Mouse (Mus musculus): ENCODE results near the gene Pitx2. TPM values are rescaled to one million over a fixed set of nuclear protein-coding genes. Genes with fewer than 3 reads are reported as not detected.

The Pitx2 gene
- polyA plus RNA-seq, 1 experiment = not detected

DNA sequence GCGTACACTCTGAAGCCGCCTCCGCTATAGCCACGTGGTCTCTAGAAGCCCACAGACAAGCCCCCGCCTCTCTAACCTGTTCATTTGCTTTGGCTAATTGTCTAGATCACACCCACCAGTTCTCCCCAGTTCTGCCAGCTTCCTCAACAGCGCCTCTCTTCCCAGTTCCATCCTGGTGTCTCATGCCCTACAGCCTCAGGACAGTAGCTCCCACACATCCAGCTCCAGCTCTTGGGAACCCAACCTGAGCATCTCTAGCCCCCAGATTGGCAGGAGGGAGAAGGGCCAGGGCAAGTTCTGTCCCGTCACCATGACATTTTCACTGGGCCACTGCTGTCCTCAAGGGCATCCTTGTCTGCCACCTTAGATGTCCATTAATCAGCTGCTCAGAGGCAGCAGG is 29.3 kb upstream of the Pitx2 start:
- no peak for TF ChIP-seq POLR2A (IDR thresholded peaks at IDR 0.05; ENCODE audit: borderline replicate concordance, control insufficient read depth, low read depth, low read length)
- TF ChIP-seq CTCF (IDR thresholded peaks at IDR 0.05; ENCODE audit: control insufficient read depth, insufficient read depth, low read length) = no peak
- Histone ChIP-seq H3K4me1 (ENCODE audit: control insufficient read depth, insufficient read depth, low read length) (no peaks in the 10 kb centered on the region), H3K4me3 (replicated peaks; ENCODE audit: control insufficient read depth, low read depth, low read length) (no peak overlapping the region), H3K27ac (ENCODE audit: control insufficient read depth, insufficient read depth, low read depth, low read length, poor library complexity) (no peak overlapping the region)
- WGBS = 76% methylated on average over 7 of the region's 7 CpGs

DNA sequence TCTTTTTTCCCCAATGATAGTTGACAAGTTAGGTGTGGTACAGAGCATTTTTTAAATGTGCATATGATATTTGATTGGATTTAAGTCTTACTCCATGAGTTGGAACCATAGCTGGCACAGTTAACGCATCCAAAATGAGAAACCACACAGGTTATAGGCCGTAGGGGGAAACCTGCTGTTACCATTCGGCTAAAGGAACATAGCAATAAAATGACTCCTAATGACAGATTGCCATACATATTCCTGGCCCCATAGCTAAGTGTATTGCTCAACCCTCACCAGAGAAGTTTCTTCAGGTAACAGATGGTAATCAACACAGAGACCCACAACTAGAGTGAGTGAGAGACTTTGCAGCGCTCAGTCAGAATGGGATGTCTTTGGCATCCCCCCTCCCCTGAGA is 27.9 kb upstream of the Pitx2 start:
- no peak overlapping the region for H3K4me3 ChIP-seq (replicated peaks; ENCODE audit: control insufficient read depth, low read depth, low read length)
- TF ChIP-seq POLR2A (IDR thresholded peaks at IDR 0.05; ENCODE audit: borderline replicate concordance, control insufficient read depth, low read depth, low read length) = no peak
- no peak for TF ChIP-seq CTCF (IDR thresholded peaks at IDR 0.05; ENCODE audit: control insufficient read depth, insufficient read depth, low read length)
- WGBS = 82% methylated on average over 4 of the region's 4 CpGs
- H3K27ac ChIP-seq (ENCODE audit: control insufficient read depth, insufficient read depth, low read depth, low read length, poor library complexity) = no peak overlapping the region
- no peaks in the 10 kb centered on the region for H3K4me1 ChIP-seq (ENCODE audit: control insufficient read depth, insufficient read depth, low read length)

DNA sequence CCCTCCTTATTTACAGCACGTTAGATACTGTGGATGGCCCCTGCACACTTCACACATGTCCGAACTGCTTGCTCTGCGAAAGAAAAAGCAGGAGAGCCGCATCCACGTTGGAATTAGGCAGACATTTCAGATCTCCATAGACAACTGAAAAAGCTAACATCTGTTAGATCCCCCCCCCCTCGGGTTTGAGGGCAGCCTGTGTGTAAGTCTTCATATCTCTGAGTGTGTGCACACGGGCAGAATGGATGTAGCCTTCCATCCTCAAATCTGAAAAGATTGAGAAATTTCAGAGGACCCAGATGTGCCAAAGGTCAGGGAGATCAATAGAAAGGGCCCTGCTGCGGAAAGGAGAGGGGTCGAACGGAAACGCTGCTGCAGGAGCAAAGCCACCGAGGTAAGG is 5.2 kb upstream of the Pitx2 start:
- 13% methylated on average over 12 of the region's 12 CpGs for WGBS
- no peak overlapping the region for H3K4me3 ChIP-seq (replicated peaks; ENCODE audit: control insufficient read depth, low read depth, low read length)
- no peaks in the 10 kb centered on the region for H3K4me1 ChIP-seq (ENCODE audit: control insufficient read depth, insufficient read depth, low read length)
- H3K27ac ChIP-seq (ENCODE audit: control insufficient read depth, insufficient read depth, low read depth, low read length, poor library complexity) = no peak overlapping the region
- no peak for TF ChIP-seq POLR2A (IDR thresholded peaks at IDR 0.05; ENCODE audit: borderline replicate concordance, control insufficient read depth, low read depth, low read length)

DNA sequence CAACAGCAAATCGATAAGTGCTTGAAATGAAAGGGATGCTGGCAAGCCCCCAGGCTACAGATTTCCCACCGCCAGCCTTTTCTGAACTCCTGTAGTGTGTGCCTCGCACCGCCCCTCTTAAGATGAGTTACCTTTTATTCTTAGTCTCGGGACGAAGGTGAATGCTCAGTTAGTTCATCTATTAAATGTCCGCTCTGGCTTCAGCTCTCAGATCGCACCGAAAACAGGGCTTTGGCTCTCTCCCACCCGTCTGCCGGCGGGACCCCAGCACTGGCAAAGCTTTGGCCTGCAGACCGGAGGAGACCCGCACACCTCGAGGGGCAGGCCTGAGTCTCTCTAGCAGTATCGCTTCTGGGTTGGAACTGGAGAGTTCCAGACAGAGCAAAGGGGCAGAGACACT is 4.6 kb upstream of the Pitx2 start:
- no peak overlapping the region for H3K27ac ChIP-seq (ENCODE audit: control insufficient read depth, insufficient read depth, low read depth, low read length, poor library complexity)
- H3K4me1 ChIP-seq (ENCODE audit: control insufficient read depth, insufficient read depth, low read length) = no peaks in the 10 kb centered on the region
- no peak overlapping the region for H3K4me3 ChIP-seq (replicated peaks; ENCODE audit: control insufficient read depth, low read depth, low read length)
- TF ChIP-seq CTCF (IDR thresholded peaks at IDR 0.05; ENCODE audit: control insufficient read depth, insufficient read depth, low read length) = no peak
- TF ChIP-seq POLR2A (IDR thresholded peaks at IDR 0.05; ENCODE audit: borderline replicate concordance, control insufficient read depth, low read depth, low read length) = no peak
- 5% methylated on average over 16 of the region's 16 CpGs for WGBS

DNA sequence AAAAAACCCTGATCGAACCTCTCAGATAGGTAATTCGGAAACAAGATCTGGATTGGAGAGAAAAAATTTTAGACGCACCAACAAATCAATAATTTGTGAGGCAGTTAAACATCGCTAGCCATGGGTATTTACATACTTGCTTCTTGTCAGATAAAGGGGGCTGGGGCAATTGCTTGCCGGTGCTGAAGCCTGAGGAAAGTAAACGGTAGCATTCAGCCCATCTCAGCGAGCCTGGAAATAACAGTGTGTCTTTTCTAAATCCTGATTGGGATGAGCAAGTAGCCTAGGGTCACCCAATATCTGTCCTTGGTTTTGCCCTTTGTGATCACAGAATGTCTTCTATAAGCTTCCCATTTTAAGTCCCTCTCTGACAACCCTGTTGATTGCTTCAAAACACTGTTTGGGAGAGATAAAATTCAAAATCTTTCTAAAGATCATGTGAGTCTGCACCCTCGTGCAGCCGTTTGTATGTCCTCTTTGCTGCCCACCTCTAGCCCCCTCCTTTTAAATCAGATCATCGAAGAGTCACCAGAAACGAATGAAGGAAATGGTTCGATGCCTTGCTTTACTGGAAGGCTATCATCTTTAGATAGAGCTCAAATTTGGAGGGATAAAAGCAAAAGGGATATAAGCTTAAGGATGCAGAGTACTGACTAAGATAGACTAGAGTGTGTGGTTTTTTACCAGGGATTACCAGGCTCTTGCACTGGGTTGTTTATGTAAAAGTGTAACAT is 3.7 kb upstream of the Pitx2 start:
- TF ChIP-seq POLR2A (IDR thresholded peaks at IDR 0.05; ENCODE audit: borderline replicate concordance, control insufficient read depth, low read depth, low read length) (no peak), CTCF (IDR thresholded peaks at IDR 0.05; ENCODE audit: control insufficient read depth, insufficient read depth, low read length) (no peak)
- Histone ChIP-seq H3K27ac (ENCODE audit: control insufficient read depth, insufficient read depth, low read depth, low read length, poor library complexity) (no peak overlapping the region), H3K4me3 (replicated peaks; ENCODE audit: control insufficient read depth, low read depth, low read length) (no peak overlapping the region), H3K4me1 (ENCODE audit: control insufficient read depth, insufficient read depth, low read length) (no peaks in the 10 kb centered on the region)
- WGBS = 7% methylated on average over 12 of the region's 12 CpGs

DNA sequence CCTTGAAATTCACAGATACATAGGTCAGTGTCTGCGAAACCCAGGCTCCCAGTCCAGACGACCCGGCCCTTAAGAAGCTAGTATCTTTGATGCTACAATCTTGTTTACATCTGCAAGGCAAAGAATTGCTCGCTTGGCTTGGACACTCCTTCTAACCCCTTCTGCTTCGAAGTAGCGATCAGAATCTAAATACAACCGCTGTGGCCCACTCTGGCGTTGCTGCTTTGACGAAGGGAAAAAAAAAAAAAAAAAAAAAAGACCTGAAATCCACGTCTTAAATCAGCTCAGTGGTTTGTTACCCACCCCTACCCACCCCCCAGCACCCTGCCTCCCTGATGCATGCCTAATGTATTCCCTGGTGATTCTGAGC is 3.1 kb upstream of the Pitx2 start:
- TF ChIP-seq CTCF (IDR thresholded peaks at IDR 0.05; ENCODE audit: control insufficient read depth, insufficient read depth, low read length) (no peak), POLR2A (IDR thresholded peaks at IDR 0.05; ENCODE audit: borderline replicate concordance, control insufficient read depth, low read depth, low read length) (no peak)
- Histone ChIP-seq H3K4me3 (replicated peaks; ENCODE audit: control insufficient read depth, low read depth, low read length) (no peak overlapping the region), H3K4me1 (ENCODE audit: control insufficient read depth, insufficient read depth, low read length) (no peaks in the 10 kb centered on the region), H3K27ac (ENCODE audit: control insufficient read depth, insufficient read depth, low read depth, low read length, poor library complexity) (no peak overlapping the region)
- 5% methylated on average over 10 of the region's 10 CpGs for WGBS

DNA sequence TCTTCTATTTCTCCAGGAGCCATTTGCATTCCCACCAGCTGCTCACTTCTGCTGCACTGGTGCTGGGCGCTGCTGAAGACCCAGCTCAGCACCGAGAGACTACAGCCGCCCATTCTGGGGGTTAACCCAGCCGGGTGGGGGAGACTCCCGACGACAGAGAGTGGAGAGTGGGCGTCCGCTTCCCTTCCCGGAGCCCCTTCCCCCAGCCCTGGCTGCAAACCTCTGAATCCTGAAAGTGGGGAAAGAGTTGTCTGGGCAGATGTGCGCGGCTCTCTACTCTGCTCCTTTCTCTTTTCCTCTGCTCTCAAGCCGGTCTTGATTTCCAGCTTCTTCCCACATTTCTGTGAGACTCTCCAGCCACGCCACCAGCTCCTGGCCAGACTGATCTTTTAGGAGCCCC is 2.6 kb upstream of the Pitx2 start:
- 6% methylated on average over 13 of the region's 13 CpGs for WGBS
- Histone ChIP-seq H3K4me1 (ENCODE audit: control insufficient read depth, insufficient read depth, low read length) (no peaks in the 10 kb centered on the region), H3K4me3 (replicated peaks; ENCODE audit: control insufficient read depth, low read depth, low read length) (no peak overlapping the region), H3K27ac (ENCODE audit: control insufficient read depth, insufficient read depth, low read depth, low read length, poor library complexity) (no peak overlapping the region)
- TF ChIP-seq CTCF (IDR thresholded peaks at IDR 0.05; ENCODE audit: control insufficient read depth, insufficient read depth, low read length) (no peak), POLR2A (IDR thresholded peaks at IDR 0.05; ENCODE audit: borderline replicate concordance, control insufficient read depth, low read depth, low read length) (no peak)

DNA sequence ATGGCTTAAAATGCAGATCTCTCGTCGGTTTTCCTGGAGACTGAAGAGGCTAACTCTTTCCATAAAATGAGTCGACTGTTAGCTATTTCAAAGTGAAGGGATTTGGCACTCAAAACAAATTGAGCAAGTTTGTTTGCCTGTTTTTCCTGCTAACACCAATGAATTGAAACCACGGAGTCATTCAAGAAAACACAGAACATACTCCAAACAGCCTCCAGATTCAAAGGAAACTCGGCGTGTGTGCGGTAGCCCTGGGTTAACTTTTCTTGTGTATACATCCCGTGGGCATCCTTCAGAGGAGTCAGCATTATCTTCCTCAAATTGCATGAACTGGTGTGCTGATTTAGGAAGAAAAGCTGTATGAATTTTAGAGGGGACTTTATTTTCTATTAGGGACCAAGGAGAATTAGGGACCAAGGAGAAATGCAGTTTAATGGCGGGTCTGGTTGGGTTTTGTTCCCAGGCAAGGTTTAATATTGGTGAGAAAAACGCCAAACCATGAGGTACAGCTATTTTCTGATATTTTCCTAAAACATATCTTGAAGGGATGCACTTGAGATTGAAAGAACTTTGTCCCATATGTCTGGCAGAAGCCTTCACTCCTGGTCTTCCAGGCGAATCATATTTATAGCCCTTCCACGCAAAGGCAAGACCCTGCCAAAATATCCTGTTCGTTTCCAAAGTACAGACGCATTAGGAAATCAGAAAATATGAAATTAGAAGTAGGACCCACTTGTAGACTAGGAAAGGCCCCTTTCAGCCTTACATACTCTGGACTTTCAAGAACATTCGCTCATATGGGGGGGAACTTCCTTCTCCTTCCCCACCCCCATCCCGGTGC is 1.7 kb upstream of the Pitx2 start:
- no peak overlapping the region for H3K4me3 ChIP-seq (replicated peaks; ENCODE audit: control insufficient read depth, low read depth, low read length)
- TF ChIP-seq POLR2A (IDR thresholded peaks at IDR 0.05; ENCODE audit: borderline replicate concordance, control insufficient read depth, low read depth, low read length) (no peak), CTCF (IDR thresholded peaks at IDR 0.05; ENCODE audit: control insufficient read depth, insufficient read depth, low read length) (no peak)
- no peak overlapping the region for H3K27ac ChIP-seq (ENCODE audit: control insufficient read depth, insufficient read depth, low read depth, low read length, poor library complexity)
- 7% methylated on average over 16 of the region's 16 CpGs for WGBS
- H3K4me1 ChIP-seq (ENCODE audit: control insufficient read depth, insufficient read depth, low read length) = no peaks in the 10 kb centered on the region

All from bone marrow, adult 2 months (tissue).